Mouse (Mus musculus) lung, embryonic 16.5 days (tissue): ENCODE measurements at regions not wholly inside any gene's neighbourhood (a gene's known extent, or its start where the extent isn't known, plus 50 kb on each side); places are given as distances from the start of the nearest gene placed in this dataset.

Experiments used
- ATAC-seq: fragments of 200-750 bp; cut with Nextera tagmentation; 2 replicates; pipeline ENCODE4 v1.8.0; 2017; ENCODE audit warnings: low read depth, mild to moderate bottlenecking, moderate library complexity
- H3K27ac ChIP-seq: fragments of 300-500 bp; sonication (generic); 2 replicates; pipeline ENCODE4 v1.5.1; 2014; ENCODE audit warnings: mild to moderate bottlenecking, control low read depth, low read length
- H3K27me3 ChIP-seq: fragments of 300-500 bp; sonication (generic); 2 replicates; pipeline ENCODE4 v1.6.1; 2014; ENCODE audit warnings: low read depth, low read length, mixed read lengths; ENCODE audit not compliant: control insufficient read depth, insufficient read depth
- H3K36me3 ChIP-seq: fragments of 300-500 bp; sonication (generic); 2 replicates; pipeline ENCODE4 v1.6.1; 2014; ENCODE audit warnings: low read length; ENCODE audit not compliant: control insufficient read depth, insufficient read depth
- H3K4me1 ChIP-seq: fragments of 300-500 bp; sonication (generic); replicated peaks from 2 replicates; pipeline ENCODE4 v1.6.1; 2014; ENCODE audit warnings: low read length, mixed read lengths; ENCODE audit not compliant: control insufficient read depth, insufficient read depth
- H3K4me2 ChIP-seq: fragments of 300-500 bp; sonication (generic); 2 replicates; pipeline ENCODE4 v1.6.1; 2014; ENCODE audit warnings: low read depth, low read length, control low read depth
- H3K4me3 ChIP-seq: fragments of 300-500 bp; sonication (generic); 2 replicates; pipeline ENCODE4 v1.5.1; 2014; ENCODE audit warnings: mild to moderate bottlenecking, low read length, control low read depth
- H3K9ac ChIP-seq: fragments of 300-500 bp; sonication (generic); 2 replicates; pipeline ENCODE4 v1.6.1; 2014; ENCODE audit warnings: low read length, control low read depth
- H3K9me3 ChIP-seq: fragments of 300-500 bp; sonication (generic); 2 replicates; pipeline ENCODE4 v1.6.1; 2016; ENCODE audit warnings: low read length; ENCODE audit not compliant: control insufficient read depth
- WGBS: fragments of 180-500 bp; shearing (Covaris S2); extraction: QIAGEN DNeasy Blood & Tissue Kit; methylation state at CpG from one replicate; pipeline ENCODE4 v1.1.7; 2014; 5-methylcytosine and 5-hydroxymethylcytosine counted together

- Histone ChIP-seq H3K4me1 (0 out of 2 replicates have a peak, but pooled peaks cover 2% of the 10 kb centered on the region), H3K4me3 (no peak overlapping the region), H3K4me2 (no peak overlapping the region), H3K36me3 (no peaks in the 10 kb centered on the region), H3K9ac (no peak overlapping the region), H3K9me3 (no peaks in the 10 kb centered on the region), H3K27ac (no peak overlapping the region), H3K27me3 (no peaks in the 10 kb centered on the region)
- ATAC-seq, result peak; percentile 47; the same call in 1 of the 2 replicates
Observed at GRCm38 (mm10) chr5:47185868-47186267, 797.1 kb upstream of the Slit2 start.

GRCm38 (mm10) chr5:47202164-47202914 is 780.6 kb upstream of the Slit2 start:
- no peaks in the 10 kb centered on the region for H3K9me3 ChIP-seq
- H3K9ac ChIP-seq, result no peak overlapping the region
- H3K36me3 ChIP-seq, result no peaks in the 10 kb centered on the region
- no peaks in the 10 kb centered on the region for H3K4me1 ChIP-seq
- H3K27ac ChIP-seq, result no peak overlapping the region
- H3K4me3 ChIP-seq, result no peak overlapping the region
- no peaks in the 10 kb centered on the region for H3K27me3 ChIP-seq
- 37% methylated on average over 3 of the region's 3 CpGs for WGBS
- H3K4me2 ChIP-seq, result no peak overlapping the region
- ATAC-seq, result peak; percentile 99

- no peaks in the 10 kb centered on the region for H3K27me3 ChIP-seq
- no peak overlapping the region for H3K27ac ChIP-seq
- ATAC-seq, result peak; percentile 59
- H3K9me3 ChIP-seq, result no peaks in the 10 kb centered on the region
- 41% methylated on average over 1 of the region's 1 CpGs for WGBS
- H3K4me2 ChIP-seq, result no peak overlapping the region
- H3K4me1 ChIP-seq, result no peaks in the 10 kb centered on the region
- H3K4me3 ChIP-seq, result no peak overlapping the region
- H3K36me3 ChIP-seq, result no peaks in the 10 kb centered on the region
- H3K9ac ChIP-seq, result no peak overlapping the region
Observed at GRCm38 (mm10) chr5:47202915-47203296, 780.0 kb upstream of the Slit2 start.

GRCm38 (mm10) chr5:47210542-47210941 is 772.4 kb upstream of the Slit2 start:
- WGBS, result 74% methylated on average over 1 of the region's 1 CpGs
- no peak overlapping the region for H3K27ac ChIP-seq
- H3K9me3 ChIP-seq, result no peaks in the 10 kb centered on the region
- no peak overlapping the region for H3K4me3 ChIP-seq
- H3K36me3 ChIP-seq, result no peaks in the 10 kb centered on the region
- H3K9ac ChIP-seq, result no peak overlapping the region
- H3K4me1 ChIP-seq, result no peaks in the 10 kb centered on the region
- no peak overlapping the region for H3K4me2 ChIP-seq
- no peaks in the 10 kb centered on the region for H3K27me3 ChIP-seq
- no peak for ATAC-seq

GRCm38 (mm10) chr5:47215421-47215820 is 767.5 kb upstream of the Slit2 start:
- Histone ChIP-seq H3K27me3 (no peaks in the 10 kb centered on the region), H3K9me3 (no peaks in the 10 kb centered on the region), H3K4me2 (no peak overlapping the region), H3K9ac (no peak overlapping the region), H3K27ac (no peak overlapping the region), H3K36me3 (no peaks in the 10 kb centered on the region), H3K4me1 (no peaks in the 10 kb centered on the region), H3K4me3 (no peak overlapping the region)
- no peak for ATAC-seq

GRCm38 (mm10) chr5:47225247-47225646 is 757.7 kb upstream of the Slit2 start:
- no peaks in the 10 kb centered on the region for H3K4me1 ChIP-seq
- no peak overlapping the region for H3K27ac ChIP-seq
- H3K9me3 ChIP-seq, result no peaks in the 10 kb centered on the region
- ATAC-seq, result no peak
- no peaks in the 10 kb centered on the region for H3K36me3 ChIP-seq
- H3K27me3 ChIP-seq, result no peaks in the 10 kb centered on the region
- no peak overlapping the region for H3K9ac ChIP-seq
- no peak overlapping the region for H3K4me3 ChIP-seq
- 65% methylated on average over 1 of the region's 1 CpGs for WGBS
- H3K4me2 ChIP-seq, result no peak overlapping the region

- WGBS, result 47% methylated on average over 1 of the region's 1 CpGs
- H3K27ac ChIP-seq, result no peak overlapping the region
- no peaks in the 10 kb centered on the region for H3K27me3 ChIP-seq
- H3K4me2 ChIP-seq, result no peak overlapping the region
- H3K4me3 ChIP-seq, result no peak overlapping the region
- no peak overlapping the region for H3K9ac ChIP-seq
- H3K9me3 ChIP-seq, result no peaks in the 10 kb centered on the region
- ATAC-seq, result no peak
- H3K36me3 ChIP-seq, result no peaks in the 10 kb centered on the region
- 0 out of 2 replicates have a peak, but pooled peaks cover 4% of the 10 kb centered on the region for H3K4me1 ChIP-seq
Observed at GRCm38 (mm10) chr5:47236094-47236493, 746.8 kb upstream of the Slit2 start.

- Histone ChIP-seq H3K4me3 (no peak overlapping the region), H3K4me1 (0 out of 2 replicates have a peak, but pooled peaks cover 4% of the 10 kb centered on the region), H3K36me3 (no peaks in the 10 kb centered on the region), H3K27me3 (no peaks in the 10 kb centered on the region), H3K4me2 (no peak overlapping the region), H3K9me3 (no peaks in the 10 kb centered on the region), H3K27ac (no peak overlapping the region), H3K9ac (no peak overlapping the region)
- no peak for ATAC-seq
- 55% methylated on average over 2 of the region's 2 CpGs for whole genome bisulfite sequencing
Observed at GRCm38 (mm10) chr5:47240060-47240459, 742.9 kb upstream of the Slit2 start.

- no peak overlapping the region for H3K9ac ChIP-seq
- H3K9me3 ChIP-seq, result no peaks in the 10 kb centered on the region
- H3K4me2 ChIP-seq, result 0 out of 2 replicates have a peak overlapping the region, but pooled peaks have one; percentile 17
- WGBS, result 37% methylated on average over 7 of the region's 7 CpGs
- no peaks in the 10 kb centered on the region for H3K27me3 ChIP-seq
- no peaks in the 10 kb centered on the region for H3K36me3 ChIP-seq
- 0 out of 2 replicates have a peak, but pooled peaks cover 4% of the 10 kb centered on the region for H3K4me1 ChIP-seq
- ATAC-seq, result peak; percentile 34; the same call in 1 of the 2 replicates
- no peak overlapping the region for H3K4me3 ChIP-seq
- no peak overlapping the region for H3K27ac ChIP-seq
Observed at GRCm38 (mm10) chr5:47240586-47240985, 742.4 kb upstream of the Slit2 start.
